Mouse (Mus musculus) layer of hippocampus, adult 2 months (tissue): ENCODE measurements at regions not wholly inside any gene's neighbourhood (a gene's known extent, or its start where the extent isn't known, plus 50 kb on each side); places are given as distances from the start of the nearest gene placed in this dataset.
"Not testable (repeated sequence)": the region's sequence is repeated elsewhere in the genome, so short reads cannot be mapped to it uniquely, and the experiment has no call there.

Experiments used
- DNase-seq, 2 experiments: peaks; one replicate each; pipeline ENCODE4 v3.0.0; 2022; ENCODE audit warnings: low spot score in 2 of 2
- H3K27ac ChIP-seq: fragments of 200-600 bp; 2 replicates; pipeline ENCODE4 v1.8.1; 2022
- H3K4me3 ChIP-seq: fragments of 200-600 bp; 2 replicates; pipeline ENCODE4 v1.8.1; 2022; ENCODE audit warnings: mild to moderate bottlenecking
- CTCF ChIP-seq: fragments of 200-600 bp; conservative IDR thresholded peaks from 2 replicates; pipeline ENCODE4 v1.8.1; 2022; ENCODE audit warnings: antibody characterized with exemption, mild to moderate bottlenecking, moderate library complexity

GRCm38 (mm10) chr15:90341261-90341660, 117.2 kb downstream of the Alg10b start:
- H3K27ac ChIP-seq = no peak overlapping the region
- TF ChIP-seq CTCF = no peak
- H3K4me3 ChIP-seq = no peak overlapping the region
- DNase-seq = no peak

GRCm38 (mm10) chr15:90343771-90344170, 119.7 kb downstream of the Alg10b start:
- H3K4me3 ChIP-seq = no peak overlapping the region
- no peak for TF ChIP-seq CTCF
- H3K27ac ChIP-seq = no peak overlapping the region
- no peak for DNase-seq

GRCm38 (mm10) chr15:90344956-90345355, 120.8 kb downstream of the Alg10b start:
- no peak overlapping the region for H3K4me3 ChIP-seq
- no peak for TF ChIP-seq CTCF
- no peak for DNase-seq
- no peak overlapping the region for H3K27ac ChIP-seq

GRCm38 (mm10) chr15:90346162-90346561, 122.1 kb downstream of the Alg10b start:
- H3K27ac ChIP-seq = no peak overlapping the region
- DNase-seq = no peak
- H3K4me3 ChIP-seq = no peak overlapping the region
- no peak for TF ChIP-seq CTCF

- H3K27ac ChIP-seq = no peak overlapping the region
- DNase-seq = no peak
- no peak overlapping the region for H3K4me3 ChIP-seq
- no peak for TF ChIP-seq CTCF
Observed at GRCm38 (mm10) chr15:90346757-90347156, 122.6 kb downstream of the Alg10b start.

- DNase-seq = no peak
Observed at GRCm38 (mm10) chr15:90351898-90352297, 127.8 kb downstream of the Alg10b start.

GRCm38 (mm10) chr15:90365656-90366055, 141.5 kb downstream of the Alg10b start:
- no peak for DNase-seq
- no peak for TF ChIP-seq CTCF
- Histone ChIP-seq H3K4me3 (no peak overlapping the region), H3K27ac (no peak overlapping the region)

More at GRCm38 (mm10) chr15:90351898-90352297, 127.8 kb downstream of the Alg10b start:
- no peak for TF ChIP-seq CTCF
- no peak overlapping the region for H3K4me3 ChIP-seq
- no peak overlapping the region for H3K27ac ChIP-seq

GRCm38 (mm10) chr15:90377959-90378358, 153.8 kb downstream of the Alg10b start:
- DNase-seq = no peak
- H3K4me3 ChIP-seq = no peak overlapping the region
- no peak overlapping the region for H3K27ac ChIP-seq
- TF ChIP-seq CTCF = no peak

- Histone ChIP-seq H3K4me3 (no peak overlapping the region), H3K27ac (no peak overlapping the region)
- TF ChIP-seq CTCF = no peak
- DNase-seq = no peak
Observed at GRCm38 (mm10) chr15:90396961-90397360, 172.8 kb downstream of the Alg10b start.

GRCm38 (mm10) chr15:90397691-90398377, 173.7 kb downstream of the Alg10b start:
- Histone ChIP-seq H3K4me3 (no peak overlapping the region), H3K27ac (no peak overlapping the region)
- no peak for DNase-seq
- no peak for TF ChIP-seq CTCF

- Histone ChIP-seq H3K4me3 (no peak overlapping the region), H3K27ac (no peak overlapping the region)
- no peak for TF ChIP-seq CTCF
- no peak for DNase-seq
Observed at GRCm38 (mm10) chr15:90400326-90401280, 176.5 kb downstream of the Alg10b start.

GRCm38 (mm10) chr15:90420776-90421175, 196.7 kb downstream of the Alg10b start:
- no peak for DNase-seq
- TF ChIP-seq CTCF = peak; percentile 57
- H3K4me3 ChIP-seq = no peak overlapping the region
- no peak overlapping the region for H3K27ac ChIP-seq

GRCm38 (mm10) chr15:90422122-90422614, 198.1 kb downstream of the Alg10b start:
- Histone ChIP-seq H3K4me3 (no peak overlapping the region), H3K27ac (no peak overlapping the region)
- no peak for TF ChIP-seq CTCF
- DNase-seq = no peak

GRCm38 (mm10) chr15:90431048-90431447, 206.9 kb downstream of the Alg10b start:
- H3K4me3 ChIP-seq, DNase-seq, H3K27ac ChIP-seq: not testable (repeated sequence)
